Mouse (Mus musculus) mouse embryonic stem cell (cell line): ENCODE measurements around the gene Pga5.

ENCODE experiments used
- in situ Hi-C, 2 experiments: fragments of 300-500 bp; cut with MboI; formaldehyde crosslinking; loops; 1 replicate in 1 of 2; 3 replicates in 1 of 2; pipeline ENCODE4 v1.14.3; 2019 to 2020; ENCODE audit warnings: low sequenced_read_pairs in 2 of 2, low pct_unique_long_range_greater_than_20kb in 1 of 2, mixed read lengths in 1 of 2; ENCODE audit not compliant: unreplicated experiment in 1 of 2

Gene Pga5

GRCm38 (mm10) chr19:10634872-10635318, 43.0 kb downstream of the Pga5 start:
- in situ Hi-C loops: no loop called here

- in situ Hi-C loops: no loop called here
These were observed 43.6 kb downstream of the Pga5 start, which contains the start of gene Vwce for GRCm38 (mm10) chr19:10634106-10634871. Gene Vwce, plus strand, starts transcription at chr19:10634213.
